Mouse (Mus musculus) limb, embryonic 15.5 days (tissue): Measurements from ENCODE around the gene Ltb4r1. TPM values are rescaled to one million over a fixed set of nuclear protein-coding genes. Genes with fewer than 3 reads are reported as not detected.

Source experiments
- ATAC-seq: fragments of 200-750 bp; cut with Nextera tagmentation; 2 replicates; pipeline ENCODE4 v1.8.0; 2017; ENCODE audit warnings: low read depth, moderate TSS enrichment; ENCODE audit not compliant: insufficient number of reproducible peaks, low FRiP score, low TSS enrichment
- H3K27ac ChIP-seq: fragments of 300-500 bp; sonication (generic); 2 replicates; pipeline ENCODE4 v1.5.1; 2015; ENCODE audit warnings: moderate library complexity, mild to moderate bottlenecking, inconsistent platforms
- H3K27me3 ChIP-seq: fragments of 300-500 bp; sonication (generic); 2 replicates; pipeline ENCODE4 v1.6.1; 2015; ENCODE audit warnings: inconsistent platforms
- H3K36me3 ChIP-seq: fragments of 300-500 bp; sonication (generic); 2 replicates; pipeline ENCODE4 v1.6.1; 2015; ENCODE audit warnings: inconsistent platforms
- H3K4me1 ChIP-seq: fragments of 300-500 bp; sonication (generic); 2 replicates; pipeline ENCODE4 v1.6.1; 2015; ENCODE audit warnings: inconsistent platforms
- H3K4me2 ChIP-seq: fragments of 300-500 bp; sonication (generic); 2 replicates; pipeline ENCODE4 v1.6.1; 2015; ENCODE audit warnings: mild to moderate bottlenecking, inconsistent platforms
- H3K4me3 ChIP-seq: fragments of 300-500 bp; sonication (generic); 2 replicates; pipeline ENCODE4 v1.5.1; 2015; ENCODE audit warnings: mild to moderate bottlenecking, inconsistent platforms
- H3K9ac ChIP-seq: fragments of 300-500 bp; sonication (generic); 2 replicates; pipeline ENCODE4 v1.6.1; 2015; ENCODE audit warnings: inconsistent platforms
- H3K9me3 ChIP-seq: fragments of 300-500 bp; sonication (generic); 2 replicates; pipeline ENCODE4 v1.6.1; 2016; ENCODE audit warnings: inconsistent platforms
- WGBS: fragments of 180-500 bp; shearing (Covaris S2); methylation state at CpG from one replicate; pipeline ENCODE4 v1.1.7; 2015; 5-methylcytosine and 5-hydroxymethylcytosine counted together
- polyA plus RNA-seq: library from polyadenylated mRNA; unstranded; fragments of >200 nt; fragmentation: Nextera tagmentation; extraction: Ambion mirVana; gene quantifications from 2 replicates; pipeline ENCODE4 v1.2.1, GENCODE M21; 2015

Gene Ltb4r1
- 1.2 and 1.4 TPM in 2 replicates for polyA plus RNA-seq

DNA sequence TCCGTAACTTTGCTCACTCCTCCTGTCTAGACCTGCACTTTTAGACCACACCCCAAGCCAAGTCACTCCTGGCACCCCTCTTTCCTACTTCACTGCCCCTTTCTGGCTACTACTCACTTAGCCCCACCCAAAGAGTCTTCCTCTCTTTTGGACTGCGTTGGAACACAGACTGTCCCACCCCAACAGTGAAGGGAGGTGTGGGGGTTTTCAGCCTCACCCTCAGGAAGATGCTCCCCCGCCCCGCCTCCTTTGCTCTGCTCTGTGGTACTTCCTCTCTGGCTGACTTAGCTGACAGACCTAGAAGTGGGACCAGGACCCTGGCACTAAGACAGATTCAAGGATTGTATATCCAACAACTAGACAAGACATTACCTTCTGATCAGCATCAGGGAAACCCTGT lies at the start of gene Ltb4r1:
Gene Ltb4r1 (plus strand): TSS at position 267 of the 400 bp plus-strand sequence.
- Histone ChIP-seq H3K27me3 (peaks cover 47% of the 10 kb centered on the region), H3K4me3 (no peak within 1 kb of the TSS), H3K4me1 (peaks cover 37% of the 10 kb centered on the region), H3K36me3 (no peaks in the 10 kb centered on the region), H3K9me3 (no peaks in the 10 kb centered on the region), H3K4me2 (no peak within 1 kb of the TSS), H3K9ac (no peak within 1 kb of the TSS), H3K27ac (no peak within 1 kb of the TSS)
- ATAC-seq, result no peak
- WGBS, result 67% methylated on average over 4 of the region's 4 CpGs

DNA sequence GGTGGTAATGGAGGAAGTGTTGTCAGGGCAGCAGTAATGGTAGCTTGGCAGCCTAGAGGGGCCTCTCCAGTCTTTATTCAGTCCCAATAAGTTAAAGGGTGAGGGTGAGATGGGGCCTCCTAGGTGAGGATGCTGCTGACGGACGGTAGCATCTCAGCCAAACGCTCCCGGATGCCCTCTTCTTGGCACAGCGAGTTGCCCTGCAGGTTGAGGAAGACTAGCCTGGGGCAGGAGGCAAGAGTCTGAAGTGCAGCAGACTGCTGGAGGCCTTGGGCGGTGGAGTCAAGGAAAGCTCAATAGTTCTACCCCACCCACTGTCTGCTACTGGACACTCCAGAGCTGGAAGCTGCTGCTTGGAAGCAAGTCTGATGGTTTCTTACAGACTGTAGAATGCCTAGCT lies 49.5 kb upstream of the Ltb4r1 start:
- Histone ChIP-seq H3K4me2 (no peak overlapping the region), H3K9me3 (no peaks in the 10 kb centered on the region), H3K36me3 (peaks cover 32% of the 10 kb centered on the region), H3K4me3 (no peak overlapping the region), H3K27ac (no peak overlapping the region), H3K27me3 (peaks cover 24% of the 10 kb centered on the region), H3K4me1 (peaks cover 26% of the 10 kb centered on the region), H3K9ac (no peak overlapping the region)
- WGBS, result 84% methylated on average over 6 of the region's 6 CpGs
- no peak for ATAC-seq

DNA sequence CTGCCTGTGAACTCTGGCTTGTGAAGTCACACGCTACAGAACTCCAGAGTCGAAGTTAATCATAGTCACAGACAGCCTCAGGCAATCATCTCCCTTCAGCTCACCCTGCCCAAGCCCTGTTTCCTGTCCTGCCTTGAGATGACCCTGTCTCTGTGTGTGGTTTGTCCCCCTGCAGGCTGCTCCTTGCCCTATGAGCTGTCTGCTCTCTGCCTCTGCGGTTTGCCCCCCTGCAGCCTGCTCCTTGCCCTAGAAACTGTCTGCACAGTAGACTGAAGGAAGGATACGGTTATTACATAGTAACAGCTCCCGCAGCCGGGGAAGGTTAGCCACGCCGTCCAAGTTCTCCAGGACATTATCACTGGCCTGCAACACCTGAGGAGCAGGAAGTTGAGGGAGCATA lies 48.9 kb upstream of the Ltb4r1 start:
- H3K27ac ChIP-seq, result no peak overlapping the region
- peaks cover 19% of the 10 kb centered on the region for H3K27me3 ChIP-seq
- H3K4me1 ChIP-seq, result peaks cover 29% of the 10 kb centered on the region
- no peak overlapping the region for H3K9ac ChIP-seq
- 70% methylated on average over 8 of the region's 8 CpGs for WGBS
- H3K4me2 ChIP-seq, result no peak overlapping the region
- H3K4me3 ChIP-seq, result no peak overlapping the region
- ATAC-seq, result no peak
- H3K36me3 ChIP-seq, result peaks cover 32% of the 10 kb centered on the region
- no peaks in the 10 kb centered on the region for H3K9me3 ChIP-seq

DNA sequence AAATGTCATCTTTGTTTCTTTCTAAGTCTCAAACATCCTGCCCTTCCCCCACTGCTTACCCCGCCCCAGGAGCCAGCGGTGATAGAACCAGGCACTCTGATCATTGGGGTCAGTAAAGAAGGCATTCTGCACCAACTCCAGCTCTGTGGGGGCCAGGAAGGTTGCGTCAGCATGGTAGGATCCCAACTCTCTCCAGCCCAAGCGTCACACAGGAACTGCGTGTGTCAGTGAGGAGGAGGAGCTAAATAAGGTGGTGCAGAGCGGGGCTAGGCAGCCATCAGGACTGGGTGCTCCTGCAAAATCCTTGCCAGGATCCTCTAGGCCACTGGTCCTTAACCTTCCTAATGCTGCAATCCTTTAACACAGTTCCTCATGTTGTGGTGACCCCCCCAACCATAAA lies 46.0 kb upstream of the Ltb4r1 start:
- no peak overlapping the region for H3K9ac ChIP-seq
- no peak for ATAC-seq
- WGBS, result 85% methylated on average over 6 of the region's 6 CpGs

DNA sequence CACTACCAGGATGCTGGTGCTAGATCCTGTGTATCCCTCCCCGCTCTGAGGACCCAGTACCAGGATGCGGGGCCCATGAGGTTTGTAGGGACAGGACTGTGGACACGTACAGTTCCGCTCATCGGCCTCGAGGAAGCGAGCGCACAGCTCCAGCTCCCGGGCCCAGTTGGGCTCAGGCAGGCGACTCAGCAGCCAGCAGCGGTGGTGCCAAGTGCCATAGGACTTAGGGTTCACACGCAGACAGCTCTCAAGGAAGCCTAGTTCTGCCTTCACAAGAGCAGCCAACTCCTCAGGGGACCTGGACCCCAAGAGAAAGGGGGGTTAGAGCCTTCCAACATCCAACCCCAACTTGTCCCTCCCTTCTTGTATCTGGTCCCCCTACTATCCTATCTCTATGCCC lies 45.1 kb upstream of the Ltb4r1 start:
- Histone ChIP-seq H3K4me1 (0 out of 2 replicates have a peak, but pooled peaks cover 10% of the 10 kb centered on the region), H3K27ac (no peak overlapping the region), H3K36me3 (peaks cover 32% of the 10 kb centered on the region), H3K4me3 (0 out of 2 replicates have a peak overlapping the region, but pooled peaks have one; percentile 89), H3K9ac (no peak overlapping the region), H3K4me2 (no peak overlapping the region), H3K9me3 (no peaks in the 10 kb centered on the region), H3K27me3 (no peaks in the 10 kb centered on the region)
- 92% methylated on average over 12 of the region's 12 CpGs for WGBS
- ATAC-seq, result no peak

More for the DNA sequence above, 46.0 kb upstream of the Ltb4r1 start:
- Histone ChIP-seq H3K4me3 (no peak overlapping the region), H3K36me3 (peaks cover 32% of the 10 kb centered on the region), H3K27me3 (no peaks in the 10 kb centered on the region), H3K4me1 (peaks cover 14% of the 10 kb centered on the region; the same call in 1 of the 2 replicates), H3K4me2 (no peak overlapping the region), H3K27ac (no peak overlapping the region), H3K9me3 (no peaks in the 10 kb centered on the region)

DNA sequence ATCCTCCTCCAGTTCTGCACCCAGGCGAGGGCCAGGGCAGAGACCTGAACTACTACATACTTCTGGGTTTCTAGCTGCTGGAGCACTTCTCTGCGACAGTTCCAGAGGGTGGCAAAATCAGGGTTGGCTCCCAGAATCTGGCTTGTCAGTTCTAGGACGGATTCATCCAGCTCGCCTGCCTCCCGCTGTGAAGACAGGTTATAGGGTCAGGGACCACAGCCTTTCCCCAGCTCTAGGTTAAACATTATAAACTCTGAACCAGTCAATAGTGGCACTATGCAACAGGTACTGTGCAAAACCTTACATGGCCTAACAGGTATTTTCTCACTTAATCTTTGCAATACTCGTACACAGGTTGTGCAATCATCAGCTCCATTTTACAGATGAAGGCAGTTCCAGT lies 44.7 kb upstream of the Ltb4r1 start:
- Histone ChIP-seq H3K4me3 (peak overlapping the region; percentile 89), H3K4me1 (0 out of 2 replicates have a peak, but pooled peaks cover 10% of the 10 kb centered on the region), H3K9ac (peak overlapping the region; percentile 70; the same call in 1 of the 2 replicates), H3K4me2 (peak overlapping the region; percentile 70), H3K27me3 (no peaks in the 10 kb centered on the region), H3K9me3 (no peaks in the 10 kb centered on the region), H3K36me3 (peaks cover 31% of the 10 kb centered on the region), H3K27ac (peak overlapping the region; percentile 85; the same call in 1 of the 2 replicates)
- WGBS, result 74% methylated on average over 6 of the region's 6 CpGs
- ATAC-seq, result no peak

DNA sequence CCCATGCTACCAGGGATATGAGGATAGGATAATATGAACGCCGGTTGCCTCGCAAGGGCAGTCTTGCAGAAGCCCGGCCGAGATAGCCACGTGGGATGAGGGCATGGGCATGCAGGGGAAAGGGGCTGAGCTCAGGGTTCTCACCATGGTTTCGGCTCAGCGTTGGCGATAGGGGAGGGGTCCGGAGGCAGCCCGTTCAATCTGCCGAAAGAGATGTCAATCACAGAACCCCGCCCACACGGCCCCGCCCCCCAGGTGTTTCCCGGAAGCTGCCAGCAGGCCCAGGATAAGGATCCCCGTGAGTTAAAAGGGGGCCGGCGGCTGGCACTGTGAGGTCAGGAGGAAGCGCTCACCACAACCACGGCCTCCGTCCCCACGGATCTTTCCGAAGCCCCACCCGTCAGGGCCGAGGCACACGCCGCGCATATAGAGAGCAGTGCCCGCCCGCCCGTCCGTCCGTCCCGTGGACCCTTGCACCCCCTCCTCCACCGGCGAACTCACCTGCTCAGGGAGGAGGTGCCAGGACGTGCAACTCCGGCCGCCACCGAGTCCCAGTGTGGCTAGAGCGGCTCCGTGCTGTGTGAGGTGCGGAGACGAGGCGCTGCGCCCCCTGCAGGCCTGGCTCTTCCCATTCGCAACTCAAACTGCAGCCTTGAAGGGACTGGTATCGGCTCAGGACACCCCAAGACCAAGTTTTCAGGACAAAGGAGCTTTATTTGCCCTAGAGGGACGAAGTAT lies 43.9 kb upstream of the Ltb4r1 start, which contains the start of gene Rabggta:
Gene Rabggta (minus strand): TSS at position 564 of the 738 bp plus-strand sequence.
- WGBS, result under 1% methylated on average over 50 of the region's 50 CpGs
- H3K9me3 ChIP-seq, result no peaks in the 10 kb centered on the region
- peak within 1 kb of the TSS; percentile 70 for H3K4me2 ChIP-seq
- H3K36me3 ChIP-seq, result peaks cover 27% of the 10 kb centered on the region
- H3K4me3 ChIP-seq, result peak within 1 kb of the TSS; percentile 89
- peak within 1 kb of the TSS; percentile 70 for H3K9ac ChIP-seq
- ATAC-seq, result peak; percentile 94
- no peaks in the 10 kb centered on the region for H3K27me3 ChIP-seq
- 0 out of 2 replicates have a peak, but pooled peaks cover 10% of the 10 kb centered on the region for H3K4me1 ChIP-seq
- H3K27ac ChIP-seq, result peak within 1 kb of the TSS; percentile 85

DNA sequence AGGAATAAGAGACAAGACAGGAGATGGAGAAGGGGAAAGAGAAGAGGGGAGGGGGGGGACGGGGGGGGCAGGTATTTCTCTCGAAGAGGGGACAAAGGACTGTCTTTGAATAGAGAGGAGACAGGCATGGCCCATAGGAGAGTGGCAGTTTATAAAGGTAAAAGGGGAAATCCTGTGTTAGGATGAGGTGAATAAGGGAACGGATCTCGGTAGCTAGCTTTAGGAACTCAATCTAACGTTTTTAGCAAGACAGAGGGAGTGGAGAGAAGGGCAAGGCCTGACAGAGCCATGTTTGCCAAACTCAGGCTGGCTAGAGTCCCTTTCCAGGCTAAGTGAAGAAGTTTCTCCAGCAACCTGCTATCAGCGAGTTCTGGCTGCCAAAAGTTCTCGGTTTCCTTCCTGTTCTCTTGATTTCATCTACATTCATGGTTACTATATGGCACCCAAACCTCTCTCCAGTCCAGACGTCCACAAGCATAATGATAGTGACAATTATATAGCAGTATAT lies 43.3 kb upstream of the Ltb4r1 start:
- ATAC-seq, result no peak
- Histone ChIP-seq H3K9me3 (no peaks in the 10 kb centered on the region), H3K4me2 (peak overlapping the region; percentile 70), H3K36me3 (peaks cover 20% of the 10 kb centered on the region), H3K4me1 (0 out of 2 replicates have a peak, but pooled peaks cover 10% of the 10 kb centered on the region), H3K27ac (no peak overlapping the region), H3K9ac (no peak overlapping the region), H3K4me3 (peak overlapping the region; percentile 89), H3K27me3 (no peaks in the 10 kb centered on the region)
- 47% methylated on average over 8 of the region's 8 CpGs for WGBS

DNA sequence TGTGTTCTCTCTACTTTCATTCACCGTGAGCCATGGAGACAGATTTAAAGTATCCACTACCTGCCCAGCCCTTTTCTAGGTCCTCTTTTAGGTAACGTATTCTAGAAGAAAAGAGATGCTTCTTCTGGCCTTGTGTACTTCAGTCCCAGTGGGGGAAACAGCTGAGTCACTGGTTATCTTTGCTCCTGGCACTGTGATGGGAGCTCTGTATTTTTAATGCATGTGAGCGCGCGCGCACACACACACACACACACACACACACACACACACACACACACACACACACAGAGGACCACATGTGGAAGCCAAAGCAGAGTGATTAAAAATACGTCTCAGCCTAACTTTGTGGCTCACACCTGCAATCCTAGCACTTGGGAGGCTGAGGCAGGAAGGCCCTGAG lies 42.3 kb upstream of the Ltb4r1 start:
- H3K27me3 ChIP-seq, result no peaks in the 10 kb centered on the region
- ATAC-seq, result no peak
- 92% methylated on average over 7 of the region's 7 CpGs for WGBS
- H3K9ac ChIP-seq, result no peak overlapping the region
- peaks cover 14% of the 10 kb centered on the region for H3K36me3 ChIP-seq
- H3K4me3 ChIP-seq, result no peak overlapping the region
- no peak overlapping the region for H3K4me2 ChIP-seq
- 0 out of 2 replicates have a peak, but pooled peaks cover 10% of the 10 kb centered on the region for H3K4me1 ChIP-seq
- no peak overlapping the region for H3K27ac ChIP-seq
- no peaks in the 10 kb centered on the region for H3K9me3 ChIP-seq

DNA sequence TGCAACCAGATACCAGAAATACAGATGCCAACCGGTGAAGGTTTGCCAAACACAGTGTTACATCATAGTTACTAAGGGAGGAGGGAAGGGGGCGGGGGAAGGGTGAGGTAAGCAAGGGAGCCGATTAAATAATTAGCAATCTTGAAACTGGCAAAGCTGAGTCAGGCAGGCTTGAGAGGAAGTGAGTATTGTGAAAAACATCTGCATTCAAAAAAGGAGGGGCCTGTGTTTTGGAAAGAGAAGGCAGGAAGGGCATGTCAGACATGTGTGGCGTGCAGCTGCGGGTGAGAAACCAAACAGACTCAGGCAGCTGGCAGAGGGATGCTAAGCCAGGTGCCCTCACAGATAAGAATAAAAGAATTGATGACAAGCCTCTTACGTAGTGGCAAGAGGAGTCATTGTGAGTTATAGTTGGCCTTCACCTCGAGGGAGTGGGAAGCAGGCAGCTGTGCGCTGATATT lies 41.3 kb upstream of the Ltb4r1 start:
- H3K27me3 ChIP-seq, result no peaks in the 10 kb centered on the region
- H3K9ac ChIP-seq, result no peak overlapping the region

DNA sequence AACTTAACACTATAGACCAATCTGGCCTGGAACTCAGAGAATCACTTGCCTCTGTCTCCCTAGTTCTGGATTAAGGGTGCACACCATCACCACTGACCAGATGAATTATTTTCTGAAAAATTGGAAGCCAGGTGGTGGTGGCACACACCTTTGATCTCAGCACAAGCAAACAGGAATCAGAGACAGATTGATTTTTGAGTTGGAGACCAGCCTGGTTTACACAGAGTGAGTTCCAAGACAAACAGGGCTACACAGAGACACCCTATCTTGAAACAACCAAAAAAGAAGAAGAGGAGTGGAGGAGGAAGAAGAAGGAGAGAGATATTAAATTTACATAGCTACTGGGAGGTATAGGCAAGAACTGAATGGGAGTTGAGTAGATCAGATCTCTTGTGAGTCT lies 39.5 kb upstream of the Ltb4r1 start:
- H3K4me2 ChIP-seq, result no peak overlapping the region
- H3K4me3 ChIP-seq, result no peak overlapping the region
- H3K27ac ChIP-seq, result no peak overlapping the region
- no peak overlapping the region for H3K9ac ChIP-seq
- H3K9me3 ChIP-seq, result no peaks in the 10 kb centered on the region
- H3K4me1 ChIP-seq, result 0 out of 2 replicates have a peak, but pooled peaks cover 3% of the 10 kb centered on the region
- no peak for ATAC-seq
- H3K27me3 ChIP-seq, result no peaks in the 10 kb centered on the region
- H3K36me3 ChIP-seq, result no peaks in the 10 kb centered on the region

More for the DNA sequence above, 41.3 kb upstream of the Ltb4r1 start:
- WGBS, result 55% methylated on average over 8 of the region's 8 CpGs
- H3K4me2 ChIP-seq, result no peak overlapping the region
- no peak for ATAC-seq
- no peaks in the 10 kb centered on the region for H3K9me3 ChIP-seq
- 0 out of 2 replicates have a peak, but pooled peaks cover 10% of the 10 kb centered on the region for H3K4me1 ChIP-seq
- no peak overlapping the region for H3K27ac ChIP-seq
- H3K4me3 ChIP-seq, result no peak overlapping the region
- peaks cover 5% of the 10 kb centered on the region for H3K36me3 ChIP-seq
